Mouse (Mus musculus): ENCODE results near the gene Sp110. TPM values are rescaled to one million over a fixed set of nuclear protein-coding genes. Genes with fewer than 3 reads are reported as not detected.
"Not testable (repeated sequence)": the region's sequence is repeated elsewhere in the genome, so short reads cannot be mapped to it uniquely, and the experiment has no call there.

The Sp110 gene
- polyA plus RNA-seq, 1 experiment from 2014 or later = 1.5 TPM

- not testable (repeated sequence) for H3K4me2 ChIP-seq; H3K27ac ChIP-seq (ENCODE audit: poor library complexity, severe bottlenecking); ATAC-seq (ENCODE audit: insufficient number of reproducible peaks, low FRiP score); H3K27me3 ChIP-seq (replicated peaks); H3K4me1 ChIP-seq (replicated peaks); H3K36me3 ChIP-seq; H3K9ac ChIP-seq; H3K4me3 ChIP-seq
- WGBS = 74% methylated on average over 4 of the region's 4 CpGs
- H3K9me3 ChIP-seq (replicated peaks) = 0 out of 2 replicates have a peak, but pooled peaks cover 10% of the 10 kb centered on the region
Observed at GRCm38 (mm10) chr1:85543818-85544217, 54.8 kb downstream of the Sp110 start.

- H3K36me3 ChIP-seq; H3K9me3 ChIP-seq (replicated peaks); H3K4me3 ChIP-seq; H3K4me1 ChIP-seq (replicated peaks); H3K9ac ChIP-seq; H3K27ac ChIP-seq (ENCODE audit: poor library complexity, severe bottlenecking); H3K27me3 ChIP-seq (replicated peaks); ATAC-seq (ENCODE audit: insufficient number of reproducible peaks, low FRiP score); H3K4me2 ChIP-seq: not testable (repeated sequence)
- 72% methylated on average over 14 of the region's 15 CpGs for WGBS
Observed at GRCm38 (mm10) chr1:85528451-85529110, 70.0 kb downstream of the Sp110 start.

Other genes with a start within 250 kb of the Sp110 start
- gene G530012D18Rik, start 23.1 kb downstream of the Sp110 start, polyA plus RNA-seq (2016; fragmentation: Nextera tagmentation; extraction: Ambion mirVana) = not detected in 2 replicates
- 1.4 and 2.1 TPM in 2 replicates for gene Sp140, start 1.6 kb upstream of the Sp110 start, polyA plus RNA-seq (2016; fragmentation: Nextera tagmentation; extraction: Ambion mirVana)
- gene Sp100, start 51.2 kb upstream of the Sp110 start, polyA plus RNA-seq (2016; fragmentation: Nextera tagmentation; extraction: Ambion mirVana) = 0.88 and 1.2 TPM in 2 replicates
- gene A630001G21Rik, start 179.8 kb upstream of the Sp110 start, polyA plus RNA-seq (2016; fragmentation: Nextera tagmentation; extraction: Ambion mirVana) = 1.3 and 1.4 TPM in 2 replicates
- 39.8 and 41.2 TPM in 2 replicates for gene Cab39, start 194.6 kb upstream of the Sp110 start, polyA plus RNA-seq (2016; fragmentation: Nextera tagmentation; extraction: Ambion mirVana)

All from heart, embryonic 12.5 days (tissue).